Mouse (Mus musculus) stomach, embryonic 16.5 days (tissue): ENCODE results near the gene Lrch3. TPM values are rescaled to one million over a fixed set of nuclear protein-coding genes. Genes with fewer than 3 reads are reported as not detected.
A peak's percentile ranks its signal among the peaks of the same experiment; 100 is the strongest.
"Not testable (repeated sequence)": the region's sequence is repeated elsewhere in the genome, so short reads cannot be mapped to it uniquely, and the experiment has no call there.

Experiments used
- ATAC-seq: fragments of 200-750 bp; cut with Nextera tagmentation; 2 replicates; pipeline ENCODE4 v1.8.0; 2017; ENCODE audit warnings: moderate number of reproducible peaks, moderate TSS enrichment; ENCODE audit not compliant: insufficient read depth, low FRiP score
- H3K27ac ChIP-seq: fragments of 300-500 bp; sonication (generic); 2 replicates; pipeline ENCODE4 v1.5.1; 2014; ENCODE audit warnings: low read length
- H3K27me3 ChIP-seq: fragments of 300-500 bp; sonication (generic); 2 replicates; pipeline ENCODE4 v1.6.1; 2014; ENCODE audit warnings: low read length, control low read depth, mixed read lengths; ENCODE audit not compliant: control insufficient read depth, insufficient read depth
- H3K36me3 ChIP-seq: fragments of 300-500 bp; sonication (generic); 2 replicates; pipeline ENCODE4 v1.6.1; 2014; ENCODE audit warnings: low read length; ENCODE audit not compliant: control insufficient read depth, insufficient read depth
- H3K4me1 ChIP-seq: fragments of 300-500 bp; sonication (generic); 2 replicates; pipeline ENCODE4 v1.6.1; 2014; ENCODE audit warnings: low read length, control low read depth, mixed read lengths; ENCODE audit not compliant: control insufficient read depth, insufficient read depth
- H3K4me2 ChIP-seq: fragments of 300-500 bp; sonication (generic); 2 replicates; pipeline ENCODE4 v1.6.1; 2014; ENCODE audit warnings: low read depth, low read length, mixed read lengths
- H3K4me3 ChIP-seq: fragments of 300-500 bp; sonication (generic); replicated peaks from 2 replicates; pipeline ENCODE4 v1.5.1; 2014; ENCODE audit warnings: mild to moderate bottlenecking, low read length
- H3K9ac ChIP-seq: fragments of 300-500 bp; sonication (generic); 2 replicates; pipeline ENCODE4 v1.6.1; 2014; ENCODE audit warnings: low read length
- H3K9me3 ChIP-seq: fragments of 300-500 bp; sonication (generic); replicated peaks from 2 replicates; pipeline ENCODE4 v1.6.1; 2016; ENCODE audit warnings: low read length, control low read depth; ENCODE audit not compliant: control insufficient read depth
- WGBS: fragments of 180-500 bp; shearing (Covaris S2); extraction: QIAGEN DNeasy Blood & Tissue Kit; methylation state at CpG from one replicate; pipeline ENCODE4 v1.1.7; 2014; 5-methylcytosine and 5-hydroxymethylcytosine counted together
- polyA plus RNA-seq: library from polyadenylated mRNA; unstranded; fragments of >200 nt; fragmentation: Nextera tagmentation; extraction: Ambion mirVana; gene quantifications from 2 replicates; pipeline ENCODE4 v1.2.1, GENCODE M21; 2015

Gene Lrch3
- 14.8 and 15.5 TPM in 2 replicates for polyA plus RNA-seq

GRCm38 (mm10) chr16:32913937-32914881 lies at the start of gene Lrch3:
Gene Lrch3 (plus strand): TSS chr16:32914100.
- Histone ChIP-seq H3K27me3 (no peaks in the 10 kb centered on the region), H3K36me3 (no peaks in the 10 kb centered on the region), H3K27ac (peak within 1 kb of the TSS; percentile 83), H3K9ac (peak within 1 kb of the TSS; percentile 94), H3K4me2 (peak within 1 kb of the TSS; percentile 71), H3K4me3 (peak within 1 kb of the TSS; percentile 90), H3K9me3 (no peaks in the 10 kb centered on the region), H3K4me1 (peaks cover 10% of the 10 kb centered on the region)
- peak; percentile 93 for ATAC-seq
- under 1% methylated on average over 81 of the region's 85 CpGs for WGBS

- no peaks in the 10 kb centered on the region for H3K9me3 ChIP-seq
- H3K4me3 ChIP-seq, result no peak overlapping the region
- H3K36me3 ChIP-seq, result no peaks in the 10 kb centered on the region
- ATAC-seq, result no peak
- H3K27me3 ChIP-seq, result no peaks in the 10 kb centered on the region
- H3K27ac ChIP-seq, result no peak overlapping the region
- WGBS, result 79% methylated on average over 4 of the region's 4 CpGs
- H3K4me2 ChIP-seq, result no peak overlapping the region
- peaks cover 10% of the 10 kb centered on the region for H3K4me1 ChIP-seq
- H3K9ac ChIP-seq, result no peak overlapping the region
Observed at GRCm38 (mm10) chr16:32865401-32865800, 48.5 kb upstream of the Lrch3 start.

GRCm38 (mm10) chr16:32866713-32867112 lies 47.2 kb upstream of the Lrch3 start:
- Histone ChIP-seq H3K9me3 (no peaks in the 10 kb centered on the region), H3K4me3 (no peak overlapping the region), H3K36me3 (no peaks in the 10 kb centered on the region), H3K27me3 (no peaks in the 10 kb centered on the region), H3K27ac (no peak overlapping the region), H3K9ac (no peak overlapping the region), H3K4me2 (peak overlapping the region; percentile 76; the same call in 1 of the 2 replicates), H3K4me1 (peaks cover 10% of the 10 kb centered on the region)
- 78% methylated on average over 5 of the region's 5 CpGs for WGBS
- no peak for ATAC-seq

GRCm38 (mm10) chr16:32867919-32868552 lies 45.9 kb upstream of the Lrch3 start:
- peak overlapping the region; percentile 82 for H3K9ac ChIP-seq
- ATAC-seq, result peak; percentile 97
- no peaks in the 10 kb centered on the region for H3K27me3 ChIP-seq
- H3K36me3 ChIP-seq, result no peaks in the 10 kb centered on the region
- H3K4me3 ChIP-seq, result peak overlapping the region; percentile 65
- WGBS, result under 1% methylated on average over 35 of the region's 35 CpGs
- no peaks in the 10 kb centered on the region for H3K9me3 ChIP-seq
- H3K4me2 ChIP-seq, result peak overlapping the region; percentile 76
- H3K4me1 ChIP-seq, result peaks cover 10% of the 10 kb centered on the region
- peak overlapping the region; percentile 72 for H3K27ac ChIP-seq

DNA sequence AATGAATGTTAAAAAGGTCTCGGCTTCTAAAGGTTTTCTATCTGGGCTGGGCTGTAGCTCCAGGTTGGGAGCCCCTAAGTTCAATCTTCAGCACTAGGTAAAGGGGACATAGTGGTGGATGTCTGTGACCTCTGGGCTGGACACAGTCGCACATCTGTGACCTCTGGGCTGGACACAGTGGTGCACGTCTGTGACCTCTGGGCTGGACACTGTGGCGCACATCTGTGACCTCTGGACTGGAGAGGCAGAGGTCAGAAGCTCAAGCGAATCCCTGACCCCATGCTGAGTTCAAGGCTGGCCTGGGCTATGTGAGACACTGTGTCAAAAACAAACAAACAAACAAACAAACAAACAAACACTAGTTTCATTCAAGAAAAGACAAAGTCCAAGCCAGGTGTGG lies 43.7 kb upstream of the Lrch3 start:
- Histone ChIP-seq H3K36me3 (no peaks in the 10 kb centered on the region), H3K27ac (no peak overlapping the region), H3K9ac (no peak overlapping the region), H3K4me1 (peaks cover 10% of the 10 kb centered on the region), H3K9me3 (no peaks in the 10 kb centered on the region), H3K4me3 (no peak overlapping the region), H3K27me3 (no peaks in the 10 kb centered on the region), H3K4me2 (no peak overlapping the region)
- ATAC-seq, result no peak
- 69% methylated on average over 5 of the region's 5 CpGs for WGBS

- no peak overlapping the region for H3K4me3 ChIP-seq
- H3K36me3 ChIP-seq, result no peaks in the 10 kb centered on the region
- no peaks in the 10 kb centered on the region for H3K4me1 ChIP-seq
- no peak overlapping the region for H3K27ac ChIP-seq
- WGBS, result 42% methylated on average over 3 of the region's 3 CpGs
- no peak overlapping the region for H3K9ac ChIP-seq
- no peaks in the 10 kb centered on the region for H3K9me3 ChIP-seq
- no peaks in the 10 kb centered on the region for H3K27me3 ChIP-seq
- ATAC-seq, result no peak
- H3K4me2 ChIP-seq, result no peak overlapping the region
Observed at GRCm38 (mm10) chr16:32873366-32873765, 40.5 kb upstream of the Lrch3 start.

DNA sequence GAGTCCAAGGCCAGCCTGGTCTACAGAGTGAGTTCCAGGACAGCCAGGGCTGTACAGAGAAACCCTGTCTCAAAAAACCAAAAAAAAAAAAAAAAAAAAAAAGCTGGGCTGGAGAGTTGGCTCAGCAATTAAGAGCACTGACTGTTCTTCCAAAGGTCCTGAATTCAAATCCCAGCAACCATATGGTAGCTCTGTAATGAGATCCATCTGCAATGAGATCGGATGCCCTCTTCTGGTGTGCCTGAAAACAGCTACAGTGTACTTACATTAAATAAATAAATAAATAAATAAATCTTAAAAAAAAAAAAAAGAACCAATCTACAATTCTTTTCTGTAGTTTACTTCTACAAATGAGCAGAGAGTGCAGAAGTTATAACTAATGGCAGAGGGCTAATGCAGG lies 38.6 kb upstream of the Lrch3 start:
- H3K9me3 ChIP-seq, ATAC-seq, H3K36me3 ChIP-seq, H3K4me2 ChIP-seq, H3K9ac ChIP-seq, H3K27me3 ChIP-seq, H3K27ac ChIP-seq, H3K4me3 ChIP-seq: not testable (repeated sequence)
- WGBS, result 47% methylated on average over 1 of the region's 1 CpGs
- peaks cover 10% of the 10 kb centered on the region for H3K4me1 ChIP-seq

- Histone ChIP-seq H3K9me3 (no peaks in the 10 kb centered on the region), H3K4me3 (no peak overlapping the region), H3K4me1 (peaks cover 10% of the 10 kb centered on the region), H3K27me3 (no peaks in the 10 kb centered on the region), H3K27ac (no peak overlapping the region), H3K4me2 (no peak overlapping the region), H3K36me3 (no peaks in the 10 kb centered on the region), H3K9ac (no peak overlapping the region)
- no peak for ATAC-seq
- WGBS, result 86% methylated on average over 3 of the region's 3 CpGs
Observed at GRCm38 (mm10) chr16:32875847-32876246, 38.1 kb upstream of the Lrch3 start.

- peak overlapping the region; percentile 53 for H3K4me2 ChIP-seq
- no peaks in the 10 kb centered on the region for H3K27me3 ChIP-seq
- peaks cover 10% of the 10 kb centered on the region for H3K4me1 ChIP-seq
- WGBS, result 15% methylated on average over 9 of the region's 9 CpGs
- H3K9ac ChIP-seq, result peak overlapping the region; percentile 84
- H3K36me3 ChIP-seq, result no peaks in the 10 kb centered on the region
- peak overlapping the region; percentile 95 for H3K4me3 ChIP-seq
- no peak for ATAC-seq
- no peak overlapping the region for H3K27ac ChIP-seq
- H3K9me3 ChIP-seq, result no peaks in the 10 kb centered on the region
Observed at GRCm38 (mm10) chr16:32876831-32877230, 37.1 kb upstream of the Lrch3 start.
